Mouse (Mus musculus): ENCODE results near the gene Dstn.

DNA sequence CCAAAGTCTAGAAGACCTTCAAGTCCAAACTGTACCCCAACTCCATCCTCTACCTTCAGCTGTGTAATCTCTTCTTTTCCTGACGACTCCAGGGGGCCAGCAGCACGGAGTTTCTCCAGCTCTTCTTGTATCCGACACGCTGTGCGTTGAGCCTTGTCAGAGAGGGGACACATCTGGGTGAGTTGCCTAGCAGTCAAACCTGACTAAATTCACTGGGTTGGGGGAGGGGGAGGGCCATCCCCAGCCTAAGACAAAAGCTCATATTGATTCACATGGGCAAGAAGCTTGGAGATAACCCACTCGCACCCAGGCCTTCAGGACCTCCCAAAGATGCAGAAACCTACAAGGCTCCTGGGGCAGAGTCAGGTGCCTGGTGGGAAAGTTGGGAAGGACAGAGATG is 34.1 kb downstream of the Dstn start:
- TF ChIP-seq SMC3 (IDR thresholded peaks at IDR 0.05; ENCODE audit: low read depth, low read length) (no peak), USF1 (IDR thresholded peaks at IDR 0.05; ENCODE audit: low read depth, low read length) (no peak), TCF12 (IDR thresholded peaks at IDR 0.05; ENCODE audit: low read depth, low read length) (no peak), EP300 (IDR thresholded peaks at IDR 0.05; ENCODE audit: low read depth in 1 of 2, low read length in 2 of 2) (no peak), CTCF (IDR thresholded peaks at IDR 0.05 in 2 of 3, conservative IDR thresholded peaks at IDR 0.05 in 1 of 3; ENCODE audit: control insufficient read depth in 1 of 3, insufficient read depth in 1 of 3, low read depth in 2 of 3, low read length in 3 of 3, poor library complexity in 1 of 3, severe bottlenecking in 1 of 3) (no peak), MXI1 (IDR thresholded peaks at IDR 0.05; ENCODE audit: low read depth, low read length) (no peak), NRF1 (IDR thresholded peaks at IDR 0.05; ENCODE audit: insufficient read depth, low read depth, low read length, poor library complexity, severe bottlenecking) (no peak), POLR2A (IDR thresholded peaks at IDR 0.05; ENCODE audit: control insufficient read depth in 1 of 2, insufficient read depth in 1 of 2, low read depth in 1 of 2, low read length in 2 of 2, poor library complexity in 1 of 2) (no peak), ZC3H11A (IDR thresholded peaks at IDR 0.05; ENCODE audit: low read depth, low read length) (no peak), ZMIZ1 (IDR thresholded peaks at IDR 0.05; ENCODE audit: low read depth, low read length) (no peak), POLR2AphosphoS2 (IDR thresholded peaks at IDR 0.05; ENCODE audit: low read length) (no peak), CHD2 (IDR thresholded peaks at IDR 0.05; ENCODE audit: low read length) (no peak), MEF2A (IDR thresholded peaks at IDR 0.05; ENCODE audit: extremely low read depth, insufficient replicate concordance, low read depth, low read length, poor library complexity, severe bottlenecking) (no peak)

Measured in MEL (cell line).